Mouse (Mus musculus): Measurements from ENCODE around the gene Fam83g. TPM values are rescaled to one million over a fixed set of nuclear protein-coding genes. Genes with fewer than 3 reads are reported as not detected.
"Not testable (repeated sequence)": the region's sequence is repeated elsewhere in the genome, so short reads cannot be mapped to it uniquely, and the experiment has no call there.

Gene Fam83g
- 20.7 and 21.9 TPM in 2 replicates for polyA plus RNA-seq (2015; fragmentation: Nextera tagmentation; extraction: Ambion mirVana)

GRCm38 (mm10) chr11:61683907-61684731, at the start of gene Fam83g:
Gene Fam83g (plus strand): TSS chr11:61684091.
- Histone ChIP-seq H3K4me1 (replicated peaks; ENCODE audit: control insufficient read depth, insufficient read depth, low read length) (peaks cover 8% of the 10 kb centered on the region; the same call in 1 of the 2 replicates), H3K4me3 (ENCODE audit: low read depth, low read length) (peak within 1 kb of the TSS; percentile 52), H3K9ac (ENCODE audit: low read depth, low read length) (peak within 1 kb of the TSS; percentile 69), H3K4me2 (replicated peaks; ENCODE audit: low read depth) (peak within 1 kb of the TSS; percentile 81), H3K36me3 (ENCODE audit: control insufficient read depth, insufficient read depth) (peaks cover 4% of the 10 kb centered on the region; the same call in 1 of the 2 replicates), H3K9me3 (ENCODE audit: control insufficient read depth) (no peaks in the 10 kb centered on the region), H3K27ac (ENCODE audit: low read depth, low read length) (peak within 1 kb of the TSS; percentile 95), H3K27me3 (replicated peaks; ENCODE audit: control insufficient read depth, insufficient read depth, low read length) (no peaks in the 10 kb centered on the region)
- WGBS: 1% methylated on average over 75 of the region's 76 CpGs
- ATAC-seq: peak; percentile 84
- no peak for TF ChIP-seq CTCF (IDR thresholded peaks at IDR 0.05; ENCODE audit: low read depth)

- not testable (repeated sequence) for H3K9me3 ChIP-seq (ENCODE audit: control insufficient read depth); H3K27ac ChIP-seq (ENCODE audit: low read depth, low read length); H3K36me3 ChIP-seq (ENCODE audit: control insufficient read depth, insufficient read depth); H3K4me1 ChIP-seq (replicated peaks; ENCODE audit: control insufficient read depth, insufficient read depth, low read length); H3K4me2 ChIP-seq (replicated peaks; ENCODE audit: low read depth); H3K27me3 ChIP-seq (replicated peaks; ENCODE audit: control insufficient read depth, insufficient read depth, low read length); H3K4me3 ChIP-seq (ENCODE audit: low read depth, low read length); H3K9ac ChIP-seq (ENCODE audit: low read depth, low read length)
- ATAC-seq: peak; percentile 74
- 58% methylated on average over 3 of the region's 4 CpGs for WGBS
Observed at GRCm38 (mm10) chr11:61636309-61636708, 47.6 kb upstream of the Fam83g start.

GRCm38 (mm10) chr11:61637413-61637812, 46.5 kb upstream of the Fam83g start:
- H3K4me1 ChIP-seq (replicated peaks; ENCODE audit: control insufficient read depth, insufficient read depth, low read length): no peaks in the 10 kb centered on the region
- no peak for ATAC-seq
- H3K9me3 ChIP-seq (ENCODE audit: control insufficient read depth): no peaks in the 10 kb centered on the region
- H3K4me2 ChIP-seq (replicated peaks; ENCODE audit: low read depth): no peak overlapping the region
- H3K4me3 ChIP-seq (ENCODE audit: low read depth, low read length): no peak overlapping the region
- peak; percentile 42 for TF ChIP-seq CTCF (IDR thresholded peaks at IDR 0.05; ENCODE audit: low read depth)
- H3K9ac ChIP-seq (ENCODE audit: low read depth, low read length): no peak overlapping the region
- H3K36me3 ChIP-seq (ENCODE audit: control insufficient read depth, insufficient read depth): no peaks in the 10 kb centered on the region
- no peaks in the 10 kb centered on the region for H3K27me3 ChIP-seq (replicated peaks; ENCODE audit: control insufficient read depth, insufficient read depth, low read length)
- H3K27ac ChIP-seq (ENCODE audit: low read depth, low read length): no peak overlapping the region
- 54% methylated on average over 1 of the region's 1 CpGs for WGBS

GRCm38 (mm10) chr11:61637856-61638255, 46.0 kb upstream of the Fam83g start:
- H3K27me3 ChIP-seq (replicated peaks; ENCODE audit: control insufficient read depth, insufficient read depth, low read length): no peaks in the 10 kb centered on the region
- H3K4me1 ChIP-seq (replicated peaks; ENCODE audit: control insufficient read depth, insufficient read depth, low read length): 0 out of 2 replicates have a peak, but pooled peaks cover 2% of the 10 kb centered on the region
- no peak overlapping the region for H3K4me2 ChIP-seq (replicated peaks; ENCODE audit: low read depth)
- WGBS: 89% methylated on average over 3 of the region's 3 CpGs
- H3K9ac ChIP-seq (ENCODE audit: low read depth, low read length): no peak overlapping the region
- no peak for ATAC-seq
- TF ChIP-seq CTCF (IDR thresholded peaks at IDR 0.05; ENCODE audit: low read depth): no peak
- H3K36me3 ChIP-seq (ENCODE audit: control insufficient read depth, insufficient read depth): no peaks in the 10 kb centered on the region
- no peak overlapping the region for H3K4me3 ChIP-seq (ENCODE audit: low read depth, low read length)
- no peak overlapping the region for H3K27ac ChIP-seq (ENCODE audit: low read depth, low read length)
- no peaks in the 10 kb centered on the region for H3K9me3 ChIP-seq (ENCODE audit: control insufficient read depth)

- WGBS: 74% methylated on average over 12 of the region's 12 CpGs
- H3K9ac ChIP-seq (ENCODE audit: low read depth, low read length): no peak overlapping the region
- no peak overlapping the region for H3K4me2 ChIP-seq (replicated peaks; ENCODE audit: low read depth)
- H3K27ac ChIP-seq (ENCODE audit: low read depth, low read length): no peak overlapping the region
- ATAC-seq: no peak
- no peaks in the 10 kb centered on the region for H3K27me3 ChIP-seq (replicated peaks; ENCODE audit: control insufficient read depth, insufficient read depth, low read length)
- no peak for TF ChIP-seq CTCF (IDR thresholded peaks at IDR 0.05; ENCODE audit: low read depth)
- peaks cover 7% of the 10 kb centered on the region; the same call in 1 of the 2 replicates for H3K4me1 ChIP-seq (replicated peaks; ENCODE audit: control insufficient read depth, insufficient read depth, low read length)
- H3K4me3 ChIP-seq (ENCODE audit: low read depth, low read length): no peak overlapping the region
- no peaks in the 10 kb centered on the region for H3K9me3 ChIP-seq (ENCODE audit: control insufficient read depth)
- H3K36me3 ChIP-seq (ENCODE audit: control insufficient read depth, insufficient read depth): no peaks in the 10 kb centered on the region
Observed at GRCm38 (mm10) chr11:61638764-61639536, 44.9 kb upstream of the Fam83g start.

GRCm38 (mm10) chr11:61639601-61640177, 44.2 kb upstream of the Fam83g start:
- no peak for ATAC-seq
- H3K4me1 ChIP-seq (replicated peaks; ENCODE audit: control insufficient read depth, insufficient read depth, low read length): peaks cover 7% of the 10 kb centered on the region; the same call in 1 of the 2 replicates
- no peaks in the 10 kb centered on the region for H3K36me3 ChIP-seq (ENCODE audit: control insufficient read depth, insufficient read depth)
- WGBS: 95% methylated on average over 6 of the region's 6 CpGs
- H3K4me2 ChIP-seq (replicated peaks; ENCODE audit: low read depth): no peak overlapping the region
- H3K9ac ChIP-seq (ENCODE audit: low read depth, low read length): no peak overlapping the region
- no peaks in the 10 kb centered on the region for H3K9me3 ChIP-seq (ENCODE audit: control insufficient read depth)
- H3K27me3 ChIP-seq (replicated peaks; ENCODE audit: control insufficient read depth, insufficient read depth, low read length): no peaks in the 10 kb centered on the region
- TF ChIP-seq CTCF (IDR thresholded peaks at IDR 0.05; ENCODE audit: low read depth): no peak
- H3K4me3 ChIP-seq (ENCODE audit: low read depth, low read length): no peak overlapping the region
- no peak overlapping the region for H3K27ac ChIP-seq (ENCODE audit: low read depth, low read length)

GRCm38 (mm10) chr11:61640585-61640984, 43.3 kb upstream of the Fam83g start:
- not testable (repeated sequence) for H3K9me3 ChIP-seq (ENCODE audit: control insufficient read depth); H3K4me1 ChIP-seq (replicated peaks; ENCODE audit: control insufficient read depth, insufficient read depth, low read length); H3K4me2 ChIP-seq (replicated peaks; ENCODE audit: low read depth); H3K36me3 ChIP-seq (ENCODE audit: control insufficient read depth, insufficient read depth); ATAC-seq; H3K9ac ChIP-seq (ENCODE audit: low read depth, low read length); H3K27ac ChIP-seq (ENCODE audit: low read depth, low read length); H3K4me3 ChIP-seq (ENCODE audit: low read depth, low read length); H3K27me3 ChIP-seq (replicated peaks; ENCODE audit: control insufficient read depth, insufficient read depth, low read length)
- 42% methylated on average over 9 of the region's 9 CpGs for WGBS
